Mouse (Mus musculus) MEL (cell line): ENCODE results near the gene Cfap44. TPM values are rescaled to one million over a fixed set of nuclear protein-coding genes. Genes with fewer than 3 reads are reported as not detected.

ENCODE experiments used
- DNase-seq: peaks from one replicate; pipeline ENCODE4 v3.0.0; 2011; ENCODE audit warnings: low read depth, low spot score
- H3K27ac ChIP-seq: 2 replicates; pipeline ENCODE4 v1.5.1; 2012; ENCODE audit warnings: low read depth, mild to moderate bottlenecking, control low read depth, low read length, moderate library complexity; ENCODE audit not compliant: control insufficient read depth
- H3K27me3 ChIP-seq, 2 experiments: fragments of 150-350 bp in 1 of 2; sonication (generic) in 1 of 2; 2 replicates each; pipeline ENCODE4 v1.6.1; 2012; ENCODE audit warnings: low read length in 2 of 2, mild to moderate bottlenecking in 2 of 2, improper control_type of control experiment in 1 of 2, moderate library complexity in 1 of 2; ENCODE audit not compliant: insufficient read depth in 2 of 2, control insufficient read depth in 1 of 2
- H3K36me3 ChIP-seq, 2 experiments: 2 replicates each; pipeline ENCODE4 v1.6.1; 2012 to 2014; ENCODE audit warnings: low read length in 2 of 2, improper control_type of control experiment in 1 of 2, inconsistent platforms in 1 of 2, mild to moderate bottlenecking in 1 of 2; ENCODE audit not compliant: insufficient read depth in 2 of 2, control insufficient read depth in 1 of 2
- H3K4me1 ChIP-seq, 2 experiments: fragments of 150-350 bp in 1 of 2; sonication (generic) in 1 of 2; 2 replicates each; pipeline ENCODE4 v1.6.1; 2012; ENCODE audit warnings: low read length in 2 of 2, improper control_type of control experiment in 1 of 2, mild to moderate bottlenecking in 1 of 2; ENCODE audit not compliant: insufficient read depth in 2 of 2, control insufficient read depth in 1 of 2
- H3K4me3 ChIP-seq, 2 experiments: fragments of 150-350 bp in 1 of 2; sonication (generic) in 1 of 2; 2 replicates each; pipeline ENCODE4 v1.5.1; 2012; ENCODE audit warnings: low read depth in 2 of 2, low read length in 2 of 2, mild to moderate bottlenecking in 2 of 2, moderate library complexity in 2 of 2, control low read depth in 1 of 2, improper control_type of control experiment in 1 of 2; ENCODE audit not compliant: control insufficient read depth in 1 of 2, insufficient read depth in 1 of 2
- H3K79me2 ChIP-seq: 2 replicates; pipeline ENCODE4 v1.6.1; 2012; ENCODE audit warnings: mild to moderate bottlenecking, low read length, moderate library complexity; ENCODE audit not compliant: control insufficient read depth, poor library complexity, insufficient read depth
- H3K9ac ChIP-seq: 2 replicates; pipeline ENCODE4 v1.6.1; 2012; ENCODE audit warnings: low read depth, mild to moderate bottlenecking, control low read depth, low read length, moderate library complexity; ENCODE audit not compliant: control insufficient read depth, poor library complexity, severe bottlenecking
- H3K9me3 ChIP-seq: fragments of 150-350 bp; sonication (generic); replicated peaks from 2 replicates; pipeline ENCODE4 v1.6.1; 2012; ENCODE audit warnings: mild to moderate bottlenecking, low read length, improper control_type of control experiment, moderate library complexity; ENCODE audit not compliant: insufficient read depth
- CHD1 ChIP-seq: IDR thresholded peaks from 2 replicates; pipeline ENCODE4 v1.6.1; 2012; ENCODE audit warnings: low read depth, mild to moderate bottlenecking, inconsistent platforms, low read length, improper control_type of control experiment
- CHD2 ChIP-seq: IDR thresholded peaks from 2 replicates; pipeline ENCODE4 v1.6.1; 2011; ENCODE audit warnings: low read length, improper control_type of control experiment
- CTCF ChIP-seq, 3 experiments: IDR thresholded peaks in 2 of 3; conservative IDR thresholded peaks in 1 of 3; 2 replicates each; pipeline ENCODE4 v1.5.1; 2011 to 2012; ENCODE audit warnings: low read length in 3 of 3, low read depth in 2 of 3, mild to moderate bottlenecking in 2 of 3, improper control_type of control experiment in 1 of 3, inconsistent platforms in 1 of 3, mixed read lengths in 1 of 3, moderate library complexity in 1 of 3; ENCODE audit not compliant: control insufficient read depth in 1 of 3, insufficient read depth in 1 of 3, poor library complexity in 1 of 3, severe bottlenecking in 1 of 3
- E2F4 ChIP-seq: IDR thresholded peaks from 2 replicates; pipeline ENCODE4 v1.6.1; 2011; ENCODE audit warnings: low read depth, low read length, improper control_type of control experiment, borderline replicate concordance
- ELF1 ChIP-seq: IDR thresholded peaks from 2 replicates; pipeline ENCODE4 v1.6.1; 2014; ENCODE audit warnings: low read depth, mild to moderate bottlenecking, inconsistent platforms, low read length, improper control_type of control experiment, moderate library complexity
- EP300 ChIP-seq, 2 experiments: IDR thresholded peaks; 2 replicates each; pipeline ENCODE4 v1.6.1; 2011; ENCODE audit warnings: improper control_type of control experiment in 2 of 2, low read length in 2 of 2, low read depth in 1 of 2, mild to moderate bottlenecking in 1 of 2
- GATA1 ChIP-seq: IDR thresholded peaks from 2 replicates; pipeline ENCODE4 v1.6.1; 2011; ENCODE audit warnings: low read depth, low read length, improper control_type of control experiment
- HCFC1 ChIP-seq: IDR thresholded peaks from 2 replicates; pipeline ENCODE4 v1.6.1; 2012; ENCODE audit warnings: low read depth, mild to moderate bottlenecking, inconsistent platforms, low read length, improper control_type of control experiment, moderate library complexity
- JUND ChIP-seq: IDR thresholded peaks from 2 replicates; pipeline ENCODE4 v1.6.1; 2011; ENCODE audit warnings: low read depth, mild to moderate bottlenecking, improper control_type of control experiment, low read length
- KAT2A ChIP-seq: conservative IDR thresholded peaks from 2 replicates; pipeline ENCODE4 v1.6.1; 2012; ENCODE audit warnings: low read depth, low read length, improper control_type of control experiment, inconsistent platforms
- MAZ ChIP-seq: IDR thresholded peaks from 2 replicates; pipeline ENCODE4 v1.6.1; 2012; ENCODE audit warnings: low read depth, mild to moderate bottlenecking, inconsistent platforms, low read length, improper control_type of control experiment
- MEF2A ChIP-seq: IDR thresholded peaks from 2 replicates; pipeline ENCODE4 v1.6.1; 2014; ENCODE audit warnings: low read depth, mild to moderate bottlenecking, inconsistent platforms, low read length, improper control_type of control experiment; ENCODE audit not compliant: poor library complexity, insufficient replicate concordance, severe bottlenecking; ENCODE audit errors: extremely low read depth
- NELFE ChIP-seq: IDR thresholded peaks from 2 replicates; pipeline ENCODE4 v1.6.1; 2011; ENCODE audit warnings: low read depth, low read length, improper control_type of control experiment
- POLR2A ChIP-seq, 2 experiments: IDR thresholded peaks; 2 replicates each; pipeline ENCODE4 v1.6.1; 2011 to 2012; ENCODE audit warnings: low read length in 2 of 2, mild to moderate bottlenecking in 2 of 2, control low read depth in 1 of 2, improper control_type of control experiment in 1 of 2, low read depth in 1 of 2, moderate library complexity in 1 of 2; ENCODE audit not compliant: control insufficient read depth in 1 of 2, insufficient read depth in 1 of 2, poor library complexity in 1 of 2
- SIN3A ChIP-seq: IDR thresholded peaks from 2 replicates; pipeline ENCODE4 v1.6.1; 2012; ENCODE audit warnings: low read length, improper control_type of control experiment, inconsistent platforms
- SMC3 ChIP-seq: IDR thresholded peaks from 2 replicates; pipeline ENCODE4 v1.6.1; 2011; ENCODE audit warnings: low read depth, low read length, improper control_type of control experiment
- TAL1 ChIP-seq: IDR thresholded peaks from 2 replicates; pipeline ENCODE4 v1.6.1; 2012; ENCODE audit warnings: mild to moderate bottlenecking, inconsistent platforms, low read length, moderate library complexity, mixed read lengths
- TCF12 ChIP-seq: IDR thresholded peaks from 2 replicates; pipeline ENCODE4 v1.6.1; 2014; ENCODE audit warnings: low read depth, mild to moderate bottlenecking, inconsistent platforms, low read length, improper control_type of control experiment, moderate library complexity
- USF1 ChIP-seq: IDR thresholded peaks from 2 replicates; pipeline ENCODE4 v1.6.1; 2014; ENCODE audit warnings: low read depth, mild to moderate bottlenecking, inconsistent platforms, low read length, improper control_type of control experiment, moderate library complexity
- USF2 ChIP-seq, 2 experiments: IDR thresholded peaks; 2 replicates each; pipeline ENCODE4 v1.6.1; 2011 to 2012; ENCODE audit warnings: improper control_type of control experiment in 2 of 2, low read length in 2 of 2, borderline replicate concordance in 1 of 2, inconsistent platforms in 1 of 2, low read depth in 1 of 2, mild to moderate bottlenecking in 1 of 2; ENCODE audit not compliant: insufficient read depth in 1 of 2
- ZKSCAN1 ChIP-seq: IDR thresholded peaks from 2 replicates; pipeline ENCODE4 v1.6.1; 2012; ENCODE audit warnings: low read depth, mild to moderate bottlenecking, inconsistent platforms, low read length, improper control_type of control experiment, moderate library complexity
- polyA plus RNA-seq, 2 experiments: library from polyadenylated mRNA; stranded (reverse) in 1 of 2; unstranded in 1 of 2; fragments of >175 nt in 1 of 2; fragments of >200 nt in 1 of 2; gene quantifications; 2 replicates each; pipeline versions ENCODE4 v1.2.1 to v1.2.4; 2012; ENCODE audit warnings: low replicate concordance in 2 of 2, low read depth in 1 of 2; ENCODE audit not compliant: insufficient read length in 2 of 2, insufficient read depth in 1 of 2, missing spikeins in 1 of 2
- total RNA-seq: library from RNA; depleted of rRNA; stranded (reverse); fragments of 300-350 nt; gene quantifications from 2 replicates; pipeline ENCODE4 v1.2.3, GENCODE M21; 2012

The Cfap44 gene
- total and polyA plus RNA-seq, 3 experiments: not detected

- no peak for TF ChIP-seq JUND
- TF ChIP-seq MEF2A: no peak
- TF ChIP-seq USF1: no peak
- no peak for TF ChIP-seq NELFE
- no peak for TF ChIP-seq CHD2
- TF ChIP-seq ELF1: no peak
- no peak for TF ChIP-seq POLR2A (IDR thresholded peaks at IDR 0.05; ENCODE audit: control insufficient read depth in 1 of 2, insufficient read depth in 1 of 2, low read depth in 1 of 2, low read length in 2 of 2, poor library complexity in 1 of 2)
- TF ChIP-seq TAL1: no peak
- no peak for TF ChIP-seq USF2 (IDR thresholded peaks at IDR 0.05; ENCODE audit: borderline replicate concordance in 1 of 2, insufficient read depth in 1 of 2, low read depth in 1 of 2, low read length in 2 of 2)
- no peak for TF ChIP-seq HCFC1
- TF ChIP-seq SIN3A: no peak
- TF ChIP-seq E2F4: no peak
- H3K9ac ChIP-seq: no peak overlapping the region
- no peak overlapping the region for H3K4me3 ChIP-seq
- H3K79me2 ChIP-seq: no peaks in the 10 kb centered on the region
- no peaks in the 10 kb centered on the region for H3K4me1 ChIP-seq
- DNase-seq: no peak
- H3K9me3 ChIP-seq: no peaks in the 10 kb centered on the region
- no peaks in the 10 kb centered on the region for H3K27me3 ChIP-seq
- H3K27ac ChIP-seq: no peak overlapping the region
- H3K36me3 ChIP-seq: no peaks in the 10 kb centered on the region
These were observed 110.6 kb downstream of the Cfap44 start for GRCm38 (mm10) chr16:44505243-44505642.

- Histone ChIP-seq H3K9ac (no peak overlapping the region), H3K36me3 (no peaks in the 10 kb centered on the region), H3K27me3 (no peaks in the 10 kb centered on the region), H3K9me3 (no peaks in the 10 kb centered on the region), H3K4me3 (no peak overlapping the region), H3K79me2 (no peaks in the 10 kb centered on the region), H3K27ac (no peak overlapping the region), H3K4me1 (no peaks in the 10 kb centered on the region)
- TF ChIP-seq HCFC1 (no peak), CHD1 (no peak), CTCF (IDR thresholded peaks at IDR 0.05 in 2 of 3, conservative IDR thresholded peaks at IDR 0.05 in 1 of 3; ENCODE audit: control insufficient read depth in 1 of 3, insufficient read depth in 1 of 3, low read depth in 2 of 3, low read length in 3 of 3, poor library complexity in 1 of 3, severe bottlenecking in 1 of 3) (no peak), TAL1 (no peak), TCF12 (no peak), MAZ (no peak), JUND (no peak), ZKSCAN1 (no peak), KAT2A (no peak), EP300 (IDR thresholded peaks at IDR 0.05; ENCODE audit: low read depth in 1 of 2, low read length in 2 of 2) (no peak), SMC3 (no peak), GATA1 (no peak)
- no peak for DNase-seq
These were observed 112.7 kb downstream of the Cfap44 start for GRCm38 (mm10) chr16:44507027-44507929.
